ENCODE assay signal across 10 mouse cellular contexts in genomic region chr15:99129956-99130910, GRCm38 (mm10). TPM values are rescaled to one million over a fixed set of nuclear protein-coding genes. Genes with fewer than 3 reads are reported as not detected.
DNase-seq lines count a peak whose midpoint lies in the region; ATAC-seq and TF ChIP-seq lines count a peak whose summit lies in the region.
"Had no signal": no experiment of that assay in that cellular context is flagged by ENCODE, and none has a peak within 500 bp of the region (broad histone marks: within the 10 kb centered on the region; RNA-seq: fewer than 3 reads in every experiment).

No protein-coding gene starts in this region.

- peaks cover 27% of the 10 kb centered on the region; the same call in 1 of the 2 replicates for H3K4me1 ChIP-seq in heart, postnatal 0 days (ENCODE audit: control insufficient read depth, insufficient read depth)
- H3K4me1 ChIP-seq in ES-Bruce4 (ENCODE audit: control insufficient read depth, insufficient read depth, low read length): peaks cover 3% of the 10 kb centered on the region
- H3K4me1 ChIP-seq in embryonic facial prominence, embryonic 11.5 days (ENCODE audit: control insufficient read depth, insufficient read depth, low read length): peaks cover 5% of the 10 kb centered on the region
- H3K4me1 ChIP-seq in midbrain, embryonic 12.5 days: peaks cover 29% of the 10 kb centered on the region

- no peaks in the 10 kb centered on the region for H3K9me3 ChIP-seq in heart, postnatal 0 days (replicated peaks; ENCODE audit: control insufficient read depth, low read length)
- H3K9me3 ChIP-seq in ES-Bruce4 (replicated peaks; ENCODE audit: control insufficient read depth, insufficient read depth, low read length, poor library complexity, severe bottlenecking): no peaks in the 10 kb centered on the region
- H3K9me3 ChIP-seq in embryonic facial prominence, embryonic 11.5 days (replicated peaks; ENCODE audit: control insufficient read depth, low read length): no peaks in the 10 kb centered on the region
- H3K9me3 ChIP-seq in midbrain, embryonic 12.5 days: no peaks in the 10 kb centered on the region
- H3K9me3 ChIP-seq: stomach, embryonic 15.5 days had no signal

- TF ChIP-seq POLR2A in ES-Bruce4 (IDR thresholded peaks at IDR 0.05; ENCODE audit: insufficient read depth, low read length): no peak

- 0 out of 2 replicates have a peak overlapping the region, but pooled peaks have one; percentile 14 for H3K9ac ChIP-seq in heart, postnatal 0 days (replicated peaks; ENCODE audit: low read depth, low read length)
- H3K9ac ChIP-seq in ES-Bruce4 (ENCODE audit: low read depth, poor library complexity, severe bottlenecking): no peak overlapping the region
- no peak overlapping the region for H3K9ac ChIP-seq in embryonic facial prominence, embryonic 11.5 days (replicated peaks; ENCODE audit: low read length)
- H3K9ac ChIP-seq in midbrain, embryonic 12.5 days (replicated peaks): no peak overlapping the region
- H3K9ac ChIP-seq: stomach, embryonic 15.5 days had no signal

- intact Hi-C loops in left cerebral cortex, postnatal 36 days (cut with DNase I): no loop called here

- no peak for ATAC-seq in heart, postnatal 0 days (ENCODE audit: insufficient read depth, low read depth)
- ATAC-seq in embryonic facial prominence, embryonic 11.5 days (replicated peaks; ENCODE audit: insufficient number of reproducible peaks, low FRiP score, low TSS enrichment, low read depth): 0 out of 2 replicates have a peak, but pooled peaks have one; percentile 12
- ATAC-seq in midbrain, embryonic 12.5 days (ENCODE audit: low FRiP score, low read depth): no peak

- no peak for TF ChIP-seq CTCF in heart, postnatal 0 days (IDR thresholded peaks at IDR 0.05; ENCODE audit: low read depth)
- no peak for TF ChIP-seq CTCF in ES-Bruce4 (IDR thresholded peaks at IDR 0.05; ENCODE audit: low read depth, low read length)

- H3K4me3 ChIP-seq in heart, postnatal 0 days (ENCODE audit: low read depth, low read length): no peak overlapping the region
- H3K4me3 ChIP-seq in ES-Bruce4 (ENCODE audit: low read depth, low read length): 0 out of 2 replicates have a peak overlapping the region, but pooled peaks have one; percentile 20
- H3K4me3 ChIP-seq in embryonic facial prominence, embryonic 11.5 days (ENCODE audit: low read depth, low read length): no peak overlapping the region
- H3K4me3 ChIP-seq in midbrain, embryonic 12.5 days: no peak overlapping the region
- H3K4me3 ChIP-seq: stomach, embryonic 15.5 days had no signal

- no peak for DNase-seq in heart, postnatal 0 days (ENCODE audit: low spot score)
- no peak for DNase-seq in heart, adult 18-20 months
- DNase-seq in embryonic facial prominence, embryonic 11.5 days (ENCODE audit: low spot score): peak; percentile 62
- no peak for DNase-seq in right cerebral cortex, postnatal 4 days
- no peak for DNase-seq in spleen, postnatal 36 days (ENCODE audit: low spot score in 2 of 2)
- DNase-seq in left cerebral cortex, postnatal 36 days (ENCODE audit: low spot score in 2 of 2): no peak

- H3K36me3 ChIP-seq in heart, postnatal 0 days (replicated peaks; ENCODE audit: control insufficient read depth, insufficient read depth, low read length): 0 out of 2 replicates have a peak, but pooled peaks cover 9% of the 10 kb centered on the region
- no peaks in the 10 kb centered on the region for H3K36me3 ChIP-seq in ES-Bruce4 (ENCODE audit: control insufficient read depth, insufficient read depth, low read length, poor library complexity, severe bottlenecking)
- H3K36me3 ChIP-seq in embryonic facial prominence, embryonic 11.5 days (replicated peaks; ENCODE audit: control insufficient read depth, insufficient read depth, low read depth, low read length): no peaks in the 10 kb centered on the region
- H3K36me3 ChIP-seq in midbrain, embryonic 12.5 days: no peaks in the 10 kb centered on the region
- H3K36me3 ChIP-seq: stomach, embryonic 15.5 days had no signal

- H3K27ac ChIP-seq in heart, postnatal 0 days (ENCODE audit: low read depth): peak overlapping the region; percentile 27; the same call in 1 of the 2 replicates
- no peak overlapping the region for H3K27ac ChIP-seq in ES-Bruce4 (ENCODE audit: insufficient read depth, low read length)
- no peak overlapping the region for H3K27ac ChIP-seq in embryonic facial prominence, embryonic 11.5 days (replicated peaks; ENCODE audit: low read depth, low read length)
- no peak overlapping the region for H3K27ac ChIP-seq in midbrain, embryonic 12.5 days (replicated peaks)
- H3K27ac ChIP-seq: stomach, embryonic 15.5 days had no signal

- H3K27me3 ChIP-seq in heart, postnatal 0 days (ENCODE audit: control insufficient read depth, insufficient read depth, low read length): no peaks in the 10 kb centered on the region
- H3K27me3 ChIP-seq in ES-Bruce4 (ENCODE audit: control insufficient read depth, insufficient read depth, low read length, poor library complexity, severe bottlenecking): no peaks in the 10 kb centered on the region
- no peaks in the 10 kb centered on the region for H3K27me3 ChIP-seq in embryonic facial prominence, embryonic 11.5 days (ENCODE audit: control insufficient read depth, insufficient read depth, low read length)
- H3K27me3 ChIP-seq in midbrain, embryonic 12.5 days: no peaks in the 10 kb centered on the region
- H3K27me3 ChIP-seq: stomach, embryonic 15.5 days had no signal

- WGBS in heart, postnatal 0 days: 53% methylated on average over 22 of the region's 22 CpGs
- WGBS in embryonic facial prominence, embryonic 11.5 days: 52% methylated on average over 22 of the region's 22 CpGs
- 68% methylated on average over 22 of the region's 22 CpGs for WGBS in midbrain, embryonic 12.5 days

- no peak for TF ChIP-seq EP300 in heart, postnatal 0 days (IDR thresholded peaks at IDR 0.05; ENCODE audit: low read depth)
- peak; percentile 51; the same call in 1 of the 2 replicates for TF ChIP-seq EP300 in ES-Bruce4 (IDR thresholded peaks at IDR 0.05; ENCODE audit: insufficient read depth, low read depth, low read length)

- no peak overlapping the region for H3K4me2 ChIP-seq in heart, postnatal 0 days (ENCODE audit: low read depth, low read length)
- H3K4me2 ChIP-seq in embryonic facial prominence, embryonic 11.5 days (ENCODE audit: low read depth, low read length): no peak overlapping the region
- peak overlapping the region; percentile 22; the same call in 1 of the 2 replicates for H3K4me2 ChIP-seq in midbrain, embryonic 12.5 days (replicated peaks)
- H3K4me2 ChIP-seq: stomach, embryonic 15.5 days had no signal

RNA-seq across cellular contexts. Expression of gene Spats2, which starts 4.5 kb away (rescaled TPM):
- 17.6 and 22.5 TPM in 2 replicates for total RNA-seq in heart, postnatal 0 days (2014; rRNA removed; ENCODE audit: low replicate concordance)
- 15.0 and 16.1 TPM in 2 replicates for polyA plus RNA-seq in heart, postnatal 0 days (2015; fragmentation: Nextera tagmentation; extraction: Ambion mirVana)
- total RNA-seq in heart, adult 18-20 months (2021): 1 to 10 TPM; 7.1 to 7.7 TPM
- 60.7 and 65.1 TPM in 2 replicates for polyA plus RNA-seq in ES-Bruce4 (2011; ENCODE audit: insufficient read depth, insufficient read length, low read depth, missing spikeins)
- 59.6 and 68.5 TPM in 2 replicates for polyA plus RNA-seq in embryonic facial prominence, embryonic 11.5 days (2014; fragmentation: Nextera tagmentation; extraction: Ambion mirVana)
- 65.3 and 73.7 TPM in 2 replicates for polyA plus RNA-seq in midbrain, embryonic 12.5 days (2016; fragmentation: Nextera tagmentation; extraction: Ambion mirVana)
- 10 to 100 TPM; 35.2 to 37.5 TPM for total RNA-seq in left cerebral cortex, postnatal 36 days (2021)

RNA-seq across cellular contexts. Expression of gene Dnajc22, which starts 37.3 kb away (rescaled TPM):
- total RNA-seq in heart, postnatal 0 days (2014; rRNA removed; ENCODE audit: low replicate concordance): 2.3 TPM in 1 of 2 replicates, not detected in the other
- polyA plus RNA-seq in heart, postnatal 0 days (2015; fragmentation: Nextera tagmentation; extraction: Ambion mirVana): 0.29 and 0.61 TPM in 2 replicates
- total RNA-seq in heart, adult 18-20 months (2021): 1 to 10 TPM in 1 of 2 experiments, under 1 TPM in 1; 0.37 to 1.2 TPM
- 5.0 and 5.4 TPM in 2 replicates for polyA plus RNA-seq in ES-Bruce4 (2011; ENCODE audit: insufficient read depth, insufficient read length, low read depth, missing spikeins)
- 0.18 and 0.56 TPM in 2 replicates for polyA plus RNA-seq in embryonic facial prominence, embryonic 11.5 days (2014; fragmentation: Nextera tagmentation; extraction: Ambion mirVana)
- 1.9 and 2.2 TPM in 2 replicates for polyA plus RNA-seq in midbrain, embryonic 12.5 days (2016; fragmentation: Nextera tagmentation; extraction: Ambion mirVana)
- total RNA-seq in left cerebral cortex, postnatal 36 days (2021): under 1 TPM; 0.25 to 0.27 TPM
- total RNA-seq: left cerebral cortex, postnatal 10 days had no signal

RNA-seq across cellular contexts. Expression of gene C1ql4, which starts 42.6 kb away (rescaled TPM):
- not detected in 2 replicates for total RNA-seq in heart, postnatal 0 days (2014; rRNA removed; ENCODE audit: low replicate concordance)
- 0.20 TPM in 1 of 2 replicates, not detected in the other for polyA plus RNA-seq in heart, postnatal 0 days (2015; fragmentation: Nextera tagmentation; extraction: Ambion mirVana)
- not detected for total RNA-seq in heart, adult 18-20 months (2021)
- 0.96 TPM in 1 of 2 replicates, not detected in the other for polyA plus RNA-seq in ES-Bruce4 (2011; ENCODE audit: insufficient read depth, insufficient read length, low read depth, missing spikeins)
- polyA plus RNA-seq in embryonic facial prominence, embryonic 11.5 days (2014; fragmentation: Nextera tagmentation; extraction: Ambion mirVana): 1.0 and 1.1 TPM in 2 replicates
- polyA plus RNA-seq in midbrain, embryonic 12.5 days (2016; fragmentation: Nextera tagmentation; extraction: Ambion mirVana): 18.2 and 19.9 TPM in 2 replicates
- total RNA-seq in left cerebral cortex, postnatal 36 days (2021): not detected
- total RNA-seq: left cerebral cortex, postnatal 10 days had no signal
- polyA plus RNA-seq: stomach, embryonic 15.5 days had no signal

RNA-seq across cellular contexts. Expression of gene Troap, which starts 55.9 kb away (rescaled TPM):
- 16.2 and 19.1 TPM in 2 replicates for total RNA-seq in heart, postnatal 0 days (2014; rRNA removed; ENCODE audit: low replicate concordance)
- polyA plus RNA-seq in heart, postnatal 0 days (2015; fragmentation: Nextera tagmentation; extraction: Ambion mirVana): 7.0 and 8.1 TPM in 2 replicates
- under 1 TPM in 1 of 2 experiments, not detected in 1; 0.28 TPM for total RNA-seq in heart, adult 18-20 months (2021)
- 43.3 and 46.5 TPM in 2 replicates for polyA plus RNA-seq in ES-Bruce4 (2011; ENCODE audit: insufficient read depth, insufficient read length, low read depth, missing spikeins)
- 20.6 and 23.8 TPM in 2 replicates for polyA plus RNA-seq in embryonic facial prominence, embryonic 11.5 days (2014; fragmentation: Nextera tagmentation; extraction: Ambion mirVana)
- polyA plus RNA-seq in midbrain, embryonic 12.5 days (2016; fragmentation: Nextera tagmentation; extraction: Ambion mirVana): 33.2 and 38.3 TPM in 2 replicates
- under 1 TPM in 1 of 2 experiments, not detected in 1; 0.32 TPM for total RNA-seq in left cerebral cortex, postnatal 36 days (2021)
